Mouse (Mus musculus) ovary, postnatal 10 days (tissue): ENCODE measurements at regions not wholly inside any gene's neighbourhood (a gene's known extent, or its start where the extent isn't known, plus 50 kb on each side); places are given as distances from the start of the nearest gene placed in this dataset.

Experiments used
- DNase-seq: peaks from one replicate; pipeline ENCODE4 v3.0.0; 2022; ENCODE audit warnings: low spot score

GRCm38 (mm10) chr12:54450369-54450768 is 206.0 kb downstream of the Sptssa start:
- no peak for DNase-seq

GRCm38 (mm10) chr12:54448221-54448620 is 208.2 kb downstream of the Sptssa start:
- no peak for DNase-seq

GRCm38 (mm10) chr12:54447354-54447753 is 209.0 kb downstream of the Sptssa start:
- DNase-seq, result no peak

GRCm38 (mm10) chr12:54446356-54446755 is 210.0 kb downstream of the Sptssa start:
- no peak for DNase-seq

GRCm38 (mm10) chr12:54444416-54444815 is 212.0 kb downstream of the Sptssa start:
- DNase-seq, result no peak

GRCm38 (mm10) chr12:54443285-54443684 is 213.1 kb downstream of the Sptssa start:
- no peak for DNase-seq

- no peak for DNase-seq
These were observed 214.0 kb downstream of the Sptssa start for GRCm38 (mm10) chr12:54442408-54442807.

- no peak for DNase-seq
These were observed 215.4 kb downstream of the Sptssa start for GRCm38 (mm10) chr12:54440851-54441593.

- DNase-seq, result no peak
These were observed 217.6 kb downstream of the Sptssa start for GRCm38 (mm10) chr12:54438793-54439192.

GRCm38 (mm10) chr12:54425236-54425635 is 221.6 kb upstream of the Egln3 start:
- no peak for DNase-seq

DNA sequence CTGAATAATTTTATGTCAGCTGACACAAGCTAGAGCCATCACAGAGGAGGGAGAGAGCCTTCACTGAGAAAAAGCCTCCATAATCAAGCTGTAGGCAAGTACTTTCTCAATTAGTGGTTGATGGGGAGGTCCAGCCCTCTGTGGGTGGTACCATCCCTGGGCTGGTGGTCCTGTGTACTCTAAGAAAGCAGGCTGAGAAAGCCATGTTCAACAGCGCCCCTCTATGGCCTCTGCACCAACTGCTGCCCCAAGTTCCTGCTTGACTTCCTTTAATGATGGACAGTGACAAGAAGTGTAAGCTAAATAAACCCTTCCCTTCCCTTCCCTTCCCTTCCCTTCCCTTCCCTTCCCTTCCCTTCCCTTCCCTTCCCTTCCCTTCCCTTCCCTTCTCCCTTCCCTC is 211.2 kb upstream of the Egln3 start:
- DNase-seq, result no peak

GRCm38 (mm10) chr12:54414201-54414600 is 210.5 kb upstream of the Egln3 start:
- no peak for DNase-seq

DNA sequence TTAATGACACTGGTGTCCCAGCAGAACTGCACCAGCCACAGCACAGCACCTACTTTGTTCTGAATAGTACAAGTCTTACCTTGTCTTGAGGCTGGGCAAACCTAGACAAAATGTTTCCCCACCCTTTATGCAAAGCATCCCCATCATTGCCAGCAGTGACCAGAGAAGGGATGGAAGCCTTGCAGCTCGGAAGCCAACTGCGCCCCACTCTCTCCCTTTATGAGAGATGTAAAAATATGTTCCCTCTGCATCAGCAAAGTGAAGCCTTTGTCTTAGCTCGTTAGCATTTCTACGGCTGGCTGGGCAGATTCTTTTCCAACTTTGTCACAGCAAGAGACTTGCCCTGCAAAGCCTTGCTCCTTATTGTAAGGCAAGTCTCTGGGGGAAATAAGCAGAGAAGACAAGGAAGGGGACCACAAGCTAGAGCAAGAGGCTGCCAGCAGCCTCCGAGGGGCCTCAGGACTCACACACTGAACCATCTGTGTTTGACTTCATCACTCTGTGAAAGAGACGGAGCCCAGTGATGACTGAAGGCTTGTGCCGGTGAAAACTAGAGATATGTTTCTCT is 206.5 kb upstream of the Egln3 start:
- no peak for DNase-seq

DNA sequence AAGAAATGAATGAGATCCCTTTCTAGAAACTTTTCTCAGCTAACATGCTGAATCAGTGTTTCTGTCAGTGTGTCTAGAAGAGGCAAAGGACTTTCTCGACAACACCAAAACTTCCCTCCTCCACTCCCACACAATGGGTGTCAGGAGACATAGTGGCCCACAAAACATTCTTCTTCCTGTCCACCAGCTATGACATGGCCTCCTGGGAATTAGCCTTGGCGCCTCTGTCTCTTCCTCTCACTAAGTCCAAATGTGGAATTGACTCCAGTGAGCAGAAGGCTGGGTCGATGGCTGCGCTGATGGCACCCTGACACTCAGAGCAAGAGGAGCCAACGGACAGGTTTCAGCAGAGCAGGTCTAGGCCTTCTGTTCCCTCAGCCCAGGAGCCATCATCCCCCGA is 205.2 kb upstream of the Egln3 start:
- DNase-seq, result no peak

GRCm38 (mm10) chr12:54407301-54407896 is 203.7 kb upstream of the Egln3 start:
- no peak for DNase-seq

GRCm38 (mm10) chr12:54405066-54405465 is 201.4 kb upstream of the Egln3 start:
- DNase-seq, result no peak

GRCm38 (mm10) chr12:54402591-54402990 is 198.9 kb upstream of the Egln3 start:
- DNase-seq, result no peak

- no peak for DNase-seq
These were observed 198.0 kb upstream of the Egln3 start for GRCm38 (mm10) chr12:54401665-54402064.

DNA sequence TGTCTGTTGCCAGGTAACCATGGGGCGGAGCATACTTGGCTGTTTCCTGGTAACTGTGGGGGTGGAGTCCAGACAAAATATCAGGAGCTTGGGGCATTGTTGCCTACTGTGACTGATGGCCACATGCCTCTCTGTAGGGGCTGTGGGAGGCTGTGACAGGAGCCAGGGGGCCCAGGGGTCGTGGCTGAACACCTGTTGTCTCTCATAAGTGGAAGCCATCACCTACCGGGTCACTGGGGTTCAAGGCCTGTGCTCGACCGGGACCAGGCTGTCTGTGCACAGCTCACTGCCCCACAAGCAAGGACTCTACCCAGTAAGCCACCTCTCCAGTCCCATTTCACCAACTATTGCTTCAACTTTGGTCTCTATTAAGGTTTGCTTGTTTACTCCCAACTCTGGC is 196.4 kb upstream of the Egln3 start:
- DNase-seq, result no peak

GRCm38 (mm10) chr12:54398080-54398479 is 194.4 kb upstream of the Egln3 start:
- no peak for DNase-seq

DNA sequence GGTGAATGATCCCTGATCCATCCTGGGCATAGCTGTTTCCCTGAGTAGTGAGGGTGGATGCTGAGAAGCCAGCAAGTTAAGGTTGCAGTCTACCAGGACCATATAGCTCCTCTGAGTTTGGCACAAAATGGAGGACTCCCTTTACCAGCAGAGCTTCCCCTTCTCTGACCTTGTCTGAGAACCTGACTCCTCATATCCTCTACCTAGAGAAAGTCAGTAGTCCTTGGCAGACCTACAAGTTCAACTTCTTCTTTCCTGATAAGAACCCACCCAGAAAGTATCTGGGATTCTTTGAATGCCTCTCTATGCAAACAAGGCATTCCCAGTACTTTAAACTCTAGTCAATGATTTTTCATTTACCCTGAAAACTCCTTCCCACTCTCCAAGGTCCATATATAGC is 193.3 kb upstream of the Egln3 start:
- DNase-seq, result no peak

DNA sequence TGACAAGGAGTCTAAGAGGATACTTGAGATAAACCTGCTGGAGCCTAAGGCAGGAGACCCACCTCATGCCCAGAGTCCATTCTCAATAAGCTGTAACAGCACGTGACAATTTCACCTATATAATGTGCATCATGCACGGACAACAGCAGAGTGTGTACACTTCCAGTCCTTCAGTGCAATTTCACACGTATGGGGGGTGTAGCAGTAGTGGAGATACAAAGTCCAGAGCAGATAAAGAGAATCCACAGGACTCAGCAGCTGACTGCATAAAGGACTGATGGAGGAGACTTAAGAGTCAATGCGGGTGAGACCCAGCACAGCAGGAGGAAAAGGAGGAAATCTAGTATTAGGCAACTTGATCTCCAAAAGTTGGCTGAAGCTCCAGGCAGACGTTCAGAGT is 192.7 kb upstream of the Egln3 start:
- DNase-seq, result no peak

DNA sequence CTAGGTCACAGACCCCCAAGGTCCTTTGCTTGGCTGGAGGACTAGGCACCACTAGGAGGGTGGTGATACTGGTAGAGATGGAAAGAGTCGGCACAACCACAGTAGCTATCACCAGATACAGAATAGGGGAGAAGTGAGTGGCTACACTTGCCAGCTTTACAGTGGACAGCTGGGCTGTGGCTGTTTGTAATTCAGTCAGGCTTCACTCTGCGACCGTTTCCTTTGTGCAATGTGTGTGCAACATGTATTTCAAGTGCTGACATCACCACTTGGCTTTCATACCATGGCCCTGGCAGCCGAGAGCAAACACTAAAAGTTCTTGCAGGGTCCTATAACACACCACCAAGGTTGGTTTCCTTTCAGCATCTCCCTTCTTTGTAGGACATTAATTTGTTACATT is 181.7 kb upstream of the Egln3 start:
- DNase-seq, result no peak

GRCm38 (mm10) chr12:54384116-54384515 is 180.5 kb upstream of the Egln3 start:
- no peak for DNase-seq
